Mouse (Mus musculus) gastrocnemius, postnatal 14 days (tissue): ENCODE measurements around the gene Stxbp1. TPM values are rescaled to one million over a fixed set of nuclear protein-coding genes. Genes with fewer than 3 reads are reported as not detected.

Source experiments
- DNase-seq: peaks from one replicate; pipeline ENCODE4 v3.0.0; 2021; ENCODE audit warnings: mixed read lengths
- intact Hi-C: fragments of 180-260 bp; cut with DNase I; formaldehyde crosslinking; loops from one replicate; pipeline ENCODE4 v1.15.1; 2025; ENCODE audit warnings: low total_unique reads
- total RNA-seq, 2 experiments: library from RNA; stranded (reverse); gene quantifications; 2 replicates each; pipeline ENCODE4 v1.2.3; 2021

The Stxbp1 gene
- total RNA-seq, 2 experiments from 2014 or later, result 7.2 to 10.6 TPM

DNA sequence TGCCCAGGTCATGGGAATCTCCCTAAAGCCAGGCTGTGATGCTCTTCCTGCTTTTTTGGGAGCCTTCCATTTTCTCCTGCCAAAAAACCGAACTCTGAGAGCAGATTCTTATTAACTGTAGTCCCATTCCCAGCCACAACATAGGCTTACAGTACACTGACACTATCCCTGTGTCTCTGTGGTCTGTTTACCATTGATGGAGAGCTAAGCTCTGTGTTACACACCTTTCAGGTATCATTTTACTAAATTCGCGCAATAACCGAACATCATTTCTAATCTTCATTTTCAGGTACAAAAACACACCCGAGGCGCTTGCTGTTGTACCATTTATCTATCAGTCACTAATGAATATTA lies 400 bp upstream of the Stxbp1 start:
- intact Hi-C loops, result no loop called here
- DNase-seq, result no peak

- peak; percentile 63 for DNase-seq
- intact Hi-C loops, result no loop called here
Observed at GRCm38 (mm10) chr2:32846101-32846804, 792 bp downstream of the Stxbp1 start.

- DNase-seq, result no peak
- intact Hi-C loops, result no loop called here
Observed at GRCm38 (mm10) chr2:32845572-32846100, 1.4 kb downstream of the Stxbp1 start.

DNA sequence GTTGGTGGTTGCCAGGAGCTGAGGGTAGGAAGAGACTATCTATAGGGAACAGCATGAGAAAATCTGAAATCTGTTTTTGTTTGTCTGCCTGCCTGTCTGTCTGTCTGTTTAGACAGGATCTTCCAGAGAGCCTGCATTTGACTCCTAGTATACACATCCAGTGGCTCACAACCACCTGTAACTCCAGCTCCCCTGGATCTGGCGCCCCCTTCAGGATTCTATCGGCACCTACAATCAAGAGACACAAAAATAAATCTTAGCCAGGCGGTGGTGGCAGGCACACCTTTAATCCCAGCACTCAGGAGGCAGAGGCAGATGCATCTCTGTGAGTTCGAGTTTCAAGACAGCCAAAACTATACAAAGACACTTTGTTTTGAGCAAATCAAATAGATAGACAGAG lies 4.5 kb downstream of the Stxbp1 start:
- intact Hi-C loops, result no loop called here
- DNase-seq, result no peak

GRCm38 (mm10) chr2:32841099-32841498 lies 5.9 kb downstream of the Stxbp1 start:
- intact Hi-C loops, result no loop called here
- DNase-seq, result no peak

DNA sequence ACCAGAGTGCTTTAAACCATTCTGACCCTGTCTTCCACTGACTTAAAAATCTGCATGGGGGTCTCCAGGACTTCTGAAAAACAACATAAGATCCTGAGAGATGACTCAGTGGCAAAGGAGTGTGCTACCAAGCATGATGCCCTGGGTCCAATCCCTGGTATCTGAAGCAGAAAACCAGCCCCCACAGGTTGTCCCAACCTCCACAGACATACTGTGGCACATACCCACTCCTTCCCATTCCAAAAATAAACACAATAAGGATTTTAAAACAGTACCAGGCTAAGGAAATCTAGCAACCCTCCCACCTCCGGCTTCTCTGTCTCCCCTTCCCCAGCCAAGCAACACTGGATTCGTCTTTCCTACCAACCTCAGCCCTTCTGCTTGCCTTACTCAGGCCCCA lies 7.8 kb downstream of the Stxbp1 start:
- DNase-seq, result no peak
- intact Hi-C loops, result no loop called here

- intact Hi-C loops, result no loop called here
- no peak for DNase-seq
Observed at GRCm38 (mm10) chr2:32838147-32838884, 8.7 kb downstream of the Stxbp1 start.

- no peak for DNase-seq
- intact Hi-C loops, result no loop called here
Observed at GRCm38 (mm10) chr2:32835588-32835987, 11.5 kb downstream of the Stxbp1 start.

- intact Hi-C loops, result no loop called here
- DNase-seq, result peak; percentile 47
Observed at GRCm38 (mm10) chr2:32834496-32834895, 12.5 kb downstream of the Stxbp1 start.

DNA sequence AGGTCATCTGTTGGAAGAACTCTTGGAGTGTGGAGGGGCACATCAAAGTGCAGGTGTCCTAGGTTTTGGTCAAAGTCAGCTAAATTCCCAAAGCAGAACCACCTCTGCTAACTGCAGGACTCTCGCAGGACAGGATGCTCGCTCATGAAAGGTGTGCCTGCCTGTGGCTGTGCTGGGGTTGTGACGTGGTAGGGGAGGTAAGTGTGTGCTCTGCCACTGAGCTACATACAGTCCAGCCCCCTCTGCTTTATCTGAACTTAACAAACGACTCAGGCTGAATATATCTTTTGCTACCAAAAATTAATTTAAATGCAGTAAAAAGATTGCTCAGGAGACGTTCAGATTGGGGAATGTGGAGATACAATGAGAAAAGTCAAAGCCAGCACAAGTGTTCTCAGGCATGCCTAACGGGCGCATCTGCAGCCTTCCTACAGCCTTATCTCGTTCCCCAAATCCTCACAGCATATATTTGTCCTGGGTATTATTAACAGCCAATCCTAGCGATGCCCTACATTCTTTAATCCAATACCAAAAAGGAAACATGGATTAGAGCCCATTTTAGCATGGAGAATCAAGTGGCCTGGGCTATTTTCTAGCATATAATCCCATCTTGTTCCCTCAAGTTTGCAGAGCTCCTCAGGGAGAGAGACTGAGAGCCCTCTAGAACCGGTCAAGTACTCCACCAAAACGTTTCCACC lies 17.9 kb downstream of the Stxbp1 start:
- intact Hi-C loops, result no loop called here
- no peak for DNase-seq

GRCm38 (mm10) chr2:32825796-32826195 lies 21.2 kb downstream of the Stxbp1 start:
- intact Hi-C loops, result no loop called here

GRCm38 (mm10) chr2:32824778-32825177 lies 22.3 kb downstream of the Stxbp1 start:
- no peak for DNase-seq
- intact Hi-C loops, result loop anchor here (5.0 kb wide), 1 partner anchor 33 kb away; no protein-coding TSS in a partner anchor

More at GRCm38 (mm10) chr2:32825796-32826195, 21.2 kb downstream of the Stxbp1 start:
- no peak for DNase-seq

- no peak for DNase-seq
Observed at GRCm38 (mm10) chr2:32824181-32824580, 22.9 kb downstream of the Stxbp1 start.

DNA sequence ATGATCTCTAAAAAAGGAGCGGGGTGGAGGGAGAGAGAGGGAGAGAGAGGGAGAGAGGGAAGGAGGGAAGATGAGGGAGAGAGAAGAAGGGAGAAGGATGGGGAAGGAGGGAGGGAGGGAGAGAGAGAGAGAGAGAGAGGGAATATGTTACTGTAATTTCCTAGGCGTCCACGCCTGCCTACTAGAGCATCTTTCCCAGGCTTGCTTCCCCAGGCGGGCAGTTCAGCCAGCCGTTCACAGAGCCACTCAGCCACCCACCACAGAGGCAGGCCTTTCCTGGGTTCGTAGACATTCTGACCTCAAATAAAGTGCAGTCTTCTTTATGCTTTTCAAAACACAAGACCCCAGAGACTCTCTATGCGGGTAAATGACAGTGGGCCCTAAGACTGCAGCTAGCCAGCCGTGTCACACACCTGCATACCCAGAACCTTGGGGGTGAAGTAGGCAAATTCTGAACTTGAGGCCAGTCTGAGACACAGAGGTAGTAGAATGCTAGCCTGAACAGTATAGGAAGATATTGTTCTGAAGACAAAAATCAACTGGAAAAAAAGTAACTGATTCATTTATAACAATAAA lies 23.4 kb downstream of the Stxbp1 start:
- DNase-seq, result no peak
- intact Hi-C loops, result loop anchor here (5.0 kb wide), 1 partner anchor 34 kb away; no protein-coding TSS in a partner anchor

More at GRCm38 (mm10) chr2:32824181-32824580, 22.9 kb downstream of the Stxbp1 start:
- intact Hi-C loops, result loop anchor here (5.0 kb wide), 1 partner anchor 33 kb away; no protein-coding TSS in a partner anchor

GRCm38 (mm10) chr2:32823153-32823552 lies 23.9 kb downstream of the Stxbp1 start:
- intact Hi-C loops, result loop anchor here (5.0 kb wide), 1 partner anchor 34 kb away; no protein-coding TSS in a partner anchor
- no peak for DNase-seq

- DNase-seq, result no peak
- intact Hi-C loops, result loop anchor here (5.0 kb wide), 1 partner anchor 35 kb away; no protein-coding TSS in a partner anchor
Observed at GRCm38 (mm10) chr2:32822643-32823042, 24.4 kb downstream of the Stxbp1 start.

DNA sequence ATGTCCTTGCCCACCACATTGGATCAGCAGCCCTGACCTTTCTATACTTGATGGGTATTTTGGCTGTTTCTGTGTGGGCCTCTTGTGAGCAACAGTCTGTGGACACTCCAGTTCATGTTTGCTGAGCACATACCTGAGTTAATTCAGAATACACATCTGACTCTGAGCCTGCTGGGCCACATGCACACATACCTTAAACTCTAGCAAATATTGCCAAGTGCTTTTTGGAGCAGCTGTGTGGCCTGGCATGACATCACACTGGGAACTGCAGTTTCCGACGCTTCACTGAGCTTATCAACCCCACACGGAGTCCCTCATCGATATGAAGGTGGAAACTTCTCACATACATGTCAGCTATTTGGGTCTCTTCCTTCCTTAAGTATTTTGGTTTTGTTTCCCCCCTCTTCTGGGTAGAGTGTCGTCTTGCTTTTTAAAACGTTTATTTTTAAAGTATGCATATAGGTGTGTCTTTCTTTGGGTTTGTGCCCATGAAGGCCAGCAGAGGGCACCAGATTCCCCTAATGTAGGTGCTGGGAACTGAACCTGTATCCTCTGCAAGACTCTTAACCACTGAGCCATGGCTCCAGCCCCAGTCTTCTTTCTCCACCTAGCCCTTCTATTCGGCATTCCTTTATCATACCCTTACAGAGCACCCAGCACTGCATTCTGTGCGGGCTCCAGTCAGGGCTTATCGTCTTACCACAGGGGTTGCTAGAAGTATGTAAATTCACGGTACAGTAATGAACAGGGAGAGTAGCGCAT lies 25.8 kb downstream of the Stxbp1 start:
- intact Hi-C loops, result loop anchor here (5.0 kb wide), 1 partner anchor 36 kb away; no protein-coding TSS in a partner anchor
- DNase-seq, result no peak

DNA sequence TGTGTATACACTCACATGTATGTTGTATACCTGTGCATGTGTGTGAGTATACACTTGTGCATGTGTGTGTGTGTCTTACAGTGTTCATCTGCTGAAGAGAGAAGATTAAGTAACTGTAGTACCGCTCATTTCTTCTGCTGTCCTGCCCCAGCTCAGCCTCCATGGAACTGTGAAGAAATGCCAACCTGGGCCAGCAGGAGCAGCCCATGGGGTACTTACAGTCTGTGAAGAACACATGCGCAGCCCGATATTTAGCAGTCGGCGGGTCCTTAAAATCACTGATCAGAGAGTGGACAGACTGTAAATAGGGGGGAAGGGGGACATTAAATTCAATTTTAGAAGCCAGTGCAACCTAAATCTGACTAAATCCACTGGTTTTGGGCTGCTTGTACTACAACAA lies 28.8 kb downstream of the Stxbp1 start:
- intact Hi-C loops, result no loop called here
- DNase-seq, result no peak

GRCm38 (mm10) chr2:32817589-32817988 lies 29.5 kb downstream of the Stxbp1 start:
- intact Hi-C loops, result no loop called here

More at GRCm38 (mm10) chr2:32817589-32817988, 29.5 kb downstream of the Stxbp1 start:
- DNase-seq, result no peak
